Mouse (Mus musculus): Measurements from ENCODE around the gene Tyk2. TPM values are rescaled to one million over a fixed set of nuclear protein-coding genes. Genes with fewer than 3 reads are reported as not detected.
A peak's percentile ranks its signal among the peaks of the same experiment; 100 is the strongest.

Gene Tyk2
- 6.9 and 8.0 TPM in 2 replicates for polyA plus RNA-seq (2014; fragmentation: Nextera tagmentation; extraction: Ambion mirVana)

- H3K4me1 ChIP-seq (replicated peaks; ENCODE audit: control insufficient read depth, insufficient read depth, low read length): peaks cover 3% of the 10 kb centered on the region; the same call in 1 of the 2 replicates
- H3K4me3 ChIP-seq (ENCODE audit: low read depth, low read length): peak within 1 kb of the TSS; percentile 58
- WGBS: 6% methylated on average over 37 of the region's 37 CpGs
- H3K27ac ChIP-seq (ENCODE audit: low read depth, low read length): no peak within 1 kb of the TSS
- H3K9ac ChIP-seq (ENCODE audit: low read depth, low read length): peak within 1 kb of the TSS; percentile 61
- H3K9me3 ChIP-seq (ENCODE audit: control insufficient read depth, low read length): no peaks in the 10 kb centered on the region
- peak; percentile 98 for ATAC-seq (ENCODE audit: low FRiP score)
- H3K27me3 ChIP-seq (ENCODE audit: control insufficient read depth, insufficient read depth, low read length): no peaks in the 10 kb centered on the region
- peak; percentile 90 for DNase-seq (ENCODE audit: low spot score)
- H3K36me3 ChIP-seq (ENCODE audit: control insufficient read depth, insufficient read depth, low read length): no peaks in the 10 kb centered on the region
- peak within 1 kb of the TSS; percentile 61 for H3K4me2 ChIP-seq (replicated peaks; ENCODE audit: low read depth, low read length)
Measured at GRCm38 (mm10) chr9:21131059-21131956, at the start of gene Tyk2. Gene Tyk2 (minus strand): TSS chr9:21131243.

- H3K9me3 ChIP-seq (ENCODE audit: control insufficient read depth, low read length): no peaks in the 10 kb centered on the region
- no peak overlapping the region for H3K27ac ChIP-seq (ENCODE audit: low read depth, low read length)
- H3K36me3 ChIP-seq (ENCODE audit: control insufficient read depth, insufficient read depth, low read length): no peaks in the 10 kb centered on the region
- peaks cover 18% of the 10 kb centered on the region for H3K27me3 ChIP-seq (ENCODE audit: control insufficient read depth, insufficient read depth, low read length)
- no peak overlapping the region for H3K4me3 ChIP-seq (ENCODE audit: low read depth, low read length)
- ATAC-seq (ENCODE audit: low FRiP score) (no peak), DNase-seq (ENCODE audit: low spot score) (no peak)
- 0 out of 2 replicates have a peak, but pooled peaks cover 2% of the 10 kb centered on the region for H3K4me1 ChIP-seq (replicated peaks; ENCODE audit: control insufficient read depth, insufficient read depth, low read length)
- no peak overlapping the region for H3K9ac ChIP-seq (ENCODE audit: low read depth, low read length)
- 56% methylated on average over 1 of the region's 1 CpGs for WGBS
- H3K4me2 ChIP-seq (replicated peaks; ENCODE audit: low read depth, low read length): no peak overlapping the region
Measured at GRCm38 (mm10) chr9:21180841-21181240, 49.8 kb upstream of the Tyk2 start.

GRCm38 (mm10) chr9:21180402-21180801, 49.4 kb upstream of the Tyk2 start:
- Histone ChIP-seq H3K4me1 (replicated peaks; ENCODE audit: control insufficient read depth, insufficient read depth, low read length) (0 out of 2 replicates have a peak, but pooled peaks cover 2% of the 10 kb centered on the region), H3K27me3 (ENCODE audit: control insufficient read depth, insufficient read depth, low read length) (peaks cover 18% of the 10 kb centered on the region), H3K9me3 (ENCODE audit: control insufficient read depth, low read length) (no peaks in the 10 kb centered on the region), H3K4me3 (ENCODE audit: low read depth, low read length) (no peak overlapping the region), H3K27ac (ENCODE audit: low read depth, low read length) (no peak overlapping the region), H3K4me2 (replicated peaks; ENCODE audit: low read depth, low read length) (no peak overlapping the region), H3K36me3 (ENCODE audit: control insufficient read depth, insufficient read depth, low read length) (no peaks in the 10 kb centered on the region), H3K9ac (ENCODE audit: low read depth, low read length) (no peak overlapping the region)
- 71% methylated on average over 4 of the region's 4 CpGs for WGBS
- DNase-seq (ENCODE audit: low spot score): no peak
- ATAC-seq (ENCODE audit: low FRiP score): no peak

GRCm38 (mm10) chr9:21172364-21172763, 41.3 kb upstream of the Tyk2 start:
- Histone ChIP-seq H3K4me1 (replicated peaks; ENCODE audit: control insufficient read depth, insufficient read depth, low read length) (peaks cover 6% of the 10 kb centered on the region; the same call in 1 of the 2 replicates), H3K9me3 (ENCODE audit: control insufficient read depth, low read length) (no peaks in the 10 kb centered on the region), H3K9ac (ENCODE audit: low read depth, low read length) (no peak overlapping the region), H3K4me3 (ENCODE audit: low read depth, low read length) (no peak overlapping the region), H3K27ac (ENCODE audit: low read depth, low read length) (no peak overlapping the region), H3K4me2 (replicated peaks; ENCODE audit: low read depth, low read length) (no peak overlapping the region), H3K27me3 (ENCODE audit: control insufficient read depth, insufficient read depth, low read length) (no peaks in the 10 kb centered on the region; the same call in 1 of the 2 replicates), H3K36me3 (ENCODE audit: control insufficient read depth, insufficient read depth, low read length) (no peaks in the 10 kb centered on the region)
- DNase-seq (ENCODE audit: low spot score) (no peak), ATAC-seq (ENCODE audit: low FRiP score) (no peak)
- whole genome bisulfite sequencing: 78% methylated on average over 6 of the region's 6 CpGs

- peaks cover 32% of the 10 kb centered on the region for H3K27me3 ChIP-seq (ENCODE audit: control insufficient read depth, insufficient read depth, low read length)
- no peaks in the 10 kb centered on the region for H3K9me3 ChIP-seq (ENCODE audit: control insufficient read depth, low read length)
- no peak overlapping the region for H3K4me3 ChIP-seq (ENCODE audit: low read depth, low read length)
- ATAC-seq (ENCODE audit: low FRiP score) (peak; percentile 11; the same call in 1 of the 2 replicates), DNase-seq (ENCODE audit: low spot score) (no peak)
- no peak overlapping the region for H3K4me2 ChIP-seq (replicated peaks; ENCODE audit: low read depth, low read length)
- H3K27ac ChIP-seq (ENCODE audit: low read depth, low read length): no peak overlapping the region
- 28% methylated on average over 1 of the region's 1 CpGs for WGBS
- no peak overlapping the region for H3K9ac ChIP-seq (ENCODE audit: low read depth, low read length)
- H3K36me3 ChIP-seq (ENCODE audit: control insufficient read depth, insufficient read depth, low read length): no peaks in the 10 kb centered on the region
- peaks cover 15% of the 10 kb centered on the region; the same call in 1 of the 2 replicates for H3K4me1 ChIP-seq (replicated peaks; ENCODE audit: control insufficient read depth, insufficient read depth, low read length)
Measured at GRCm38 (mm10) chr9:21169157-21169556, 38.1 kb upstream of the Tyk2 start.

- H3K27ac ChIP-seq (ENCODE audit: low read depth, low read length): peak overlapping the region; percentile 4; the same call in 1 of the 2 replicates
- H3K4me1 ChIP-seq (replicated peaks; ENCODE audit: control insufficient read depth, insufficient read depth, low read length): peaks cover 17% of the 10 kb centered on the region; the same call in 1 of the 2 replicates
- no peaks in the 10 kb centered on the region for H3K36me3 ChIP-seq (ENCODE audit: control insufficient read depth, insufficient read depth, low read length)
- H3K4me3 ChIP-seq (ENCODE audit: low read depth, low read length): no peak overlapping the region
- peak overlapping the region; percentile 27 for H3K4me2 ChIP-seq (replicated peaks; ENCODE audit: low read depth, low read length)
- no peaks in the 10 kb centered on the region for H3K9me3 ChIP-seq (ENCODE audit: control insufficient read depth, low read length)
- ATAC-seq (ENCODE audit: low FRiP score) (peak; percentile 66), DNase-seq (ENCODE audit: low spot score) (peak; percentile 84)
- 10% methylated on average over 30 of the region's 30 CpGs for WGBS
- H3K9ac ChIP-seq (ENCODE audit: low read depth, low read length): peak overlapping the region; percentile 1; the same call in 1 of the 2 replicates
- H3K27me3 ChIP-seq (ENCODE audit: control insufficient read depth, insufficient read depth, low read length): peaks cover 39% of the 10 kb centered on the region
Measured at GRCm38 (mm10) chr9:21168161-21169123, 37.4 kb upstream of the Tyk2 start.

- peaks cover 45% of the 10 kb centered on the region for H3K27me3 ChIP-seq (ENCODE audit: control insufficient read depth, insufficient read depth, low read length)
- H3K4me1 ChIP-seq (replicated peaks; ENCODE audit: control insufficient read depth, insufficient read depth, low read length): peaks cover 17% of the 10 kb centered on the region; the same call in 1 of the 2 replicates
- 0 out of 2 replicates have a peak overlapping the region, but pooled peaks have one; percentile 27 for H3K4me2 ChIP-seq (replicated peaks; ENCODE audit: low read depth, low read length)
- H3K9me3 ChIP-seq (ENCODE audit: control insufficient read depth, low read length): no peaks in the 10 kb centered on the region
- WGBS: 56% methylated on average over 10 of the region's 10 CpGs
- peak; percentile 32 for DNase-seq (ENCODE audit: low spot score)
- H3K27ac ChIP-seq (ENCODE audit: low read depth, low read length): no peak overlapping the region
- no peak overlapping the region for H3K9ac ChIP-seq (ENCODE audit: low read depth, low read length)
- H3K4me3 ChIP-seq (ENCODE audit: low read depth, low read length): no peak overlapping the region
- no peaks in the 10 kb centered on the region for H3K36me3 ChIP-seq (ENCODE audit: control insufficient read depth, insufficient read depth, low read length)
- ATAC-seq (ENCODE audit: low FRiP score): no peak
Measured at GRCm38 (mm10) chr9:21167140-21168097, 36.4 kb upstream of the Tyk2 start.
